Mouse (Mus musculus) olfactory bulb, adult 2 months (tissue): ENCODE results near the gene Tbl2.

Source experiments
- CTCF ChIP-seq: fragments of 200-500 bp; IDR thresholded peaks from 2 replicates; pipeline ENCODE4 v1.5.1; 2012; ENCODE audit warnings: low read depth, mild to moderate bottlenecking, low read length, moderate library complexity; ENCODE audit not compliant: insufficient read depth
- POLR2A ChIP-seq: fragments of 200-500 bp; IDR thresholded peaks from 2 replicates; pipeline ENCODE4 v1.6.1; 2012; ENCODE audit warnings: mild to moderate bottlenecking, low read depth, low read length, moderate library complexity; ENCODE audit not compliant: insufficient read depth

DNA sequence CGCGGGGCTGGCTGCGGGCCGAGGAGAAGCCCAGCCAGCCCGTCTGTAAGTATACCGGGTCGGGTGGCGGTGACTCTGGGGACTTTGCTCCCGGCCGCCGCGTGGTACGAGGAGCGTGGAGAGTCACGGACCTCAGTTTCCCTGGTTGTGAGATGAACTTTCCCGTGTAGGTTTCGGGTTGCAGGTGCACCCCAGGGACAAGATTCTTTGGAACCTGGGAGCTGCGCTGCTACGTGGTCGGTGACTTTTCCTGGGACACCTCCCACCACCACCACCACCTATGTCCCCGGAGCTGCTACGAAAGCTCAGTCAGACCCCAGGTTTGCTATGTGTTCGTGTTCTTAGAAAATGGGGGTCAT lies 342 bp downstream of the Tbl2 start:
- TF ChIP-seq POLR2A (no peak), CTCF (no peak)
